Mouse (Mus musculus) kidney, adult 2 months (tissue): Measurements from ENCODE around the gene Arid1b. TPM values are rescaled to one million over a fixed set of nuclear protein-coding genes. Genes with fewer than 3 reads are reported as not detected.

ENCODE experiments used
- DNase-seq: peaks from one replicate; pipeline ENCODE4 v3.0.0; 2021
- H3K27ac ChIP-seq: fragments of 200-500 bp; 2 replicates; pipeline ENCODE4 v1.5.1; 2012; ENCODE audit warnings: low read depth, low read length, control low read depth, inconsistent platforms; ENCODE audit not compliant: insufficient read depth
- H3K27me3 ChIP-seq: fragments of 200-500 bp; replicated peaks from 2 replicates; pipeline ENCODE4 v1.6.1; 2012; ENCODE audit warnings: mild to moderate bottlenecking, moderate library complexity, low read length, inconsistent platforms; ENCODE audit not compliant: control insufficient read depth, insufficient read depth
- H3K36me3 ChIP-seq: fragments of 200-500 bp; 2 replicates; pipeline ENCODE4 v1.6.1; 2012; ENCODE audit warnings: mild to moderate bottlenecking, moderate library complexity, low read length, inconsistent platforms; ENCODE audit not compliant: control insufficient read depth, insufficient read depth
- H3K4me1 ChIP-seq: fragments of 200-500 bp; 2 replicates; pipeline ENCODE4 v1.6.1; 2011; ENCODE audit warnings: low read length; ENCODE audit not compliant: control insufficient read depth, insufficient read depth
- H3K4me3 ChIP-seq: fragments of 200-500 bp; 2 replicates; pipeline ENCODE4 v1.5.1; 2011; ENCODE audit warnings: mild to moderate bottlenecking, low read depth, low read length, control low read depth; ENCODE audit not compliant: insufficient read depth
- CTCF ChIP-seq: fragments of 200-500 bp; conservative IDR thresholded peaks from 2 replicates; pipeline ENCODE4 v1.5.1; 2011; ENCODE audit warnings: low read depth, mild to moderate bottlenecking, control low read depth, low read length, moderate library complexity, mixed read lengths; ENCODE audit not compliant: insufficient read depth, insufficient read length
- POLR2A ChIP-seq: fragments of 200-500 bp; IDR thresholded peaks from one replicate; pipeline ENCODE4 v1.6.1; 2011; ENCODE audit warnings: low read depth, low read length, control low read depth
- WGBS: fragments of 180-500 bp; shearing (Covaris S2); methylation state at CpG from one replicate; pipeline ENCODE4 v1.1.7; 2018; 5-methylcytosine and 5-hydroxymethylcytosine counted together
- polyA plus RNA-seq: library from polyadenylated mRNA; depleted of rRNA; stranded (reverse); fragments of >200 nt; gene quantifications from 2 replicates; pipeline ENCODE4 v1.2.3, GENCODE M21; 2012

Arid1b gene
- polyA plus RNA-seq, 1 experiment, result 20.6 TPM

GRCm38 (mm10) chr17:5202756-5203155 lies 208.6 kb downstream of the Arid1b start:
- no peak for DNase-seq
- WGBS, result 86% methylated on average over 5 of the region's 5 CpGs
- TF ChIP-seq CTCF (no peak), POLR2A (no peak)

GRCm38 (mm10) chr17:5203346-5204102 lies 209.4 kb downstream of the Arid1b start:
- TF ChIP-seq POLR2A (no peak), CTCF (no peak)
- no peaks in the 10 kb centered on the region for H3K36me3 ChIP-seq
- peaks cover 25% of the 10 kb centered on the region for H3K4me1 ChIP-seq
- WGBS, result 53% methylated on average over 10 of the region's 10 CpGs
- no peak overlapping the region for H3K27ac ChIP-seq
- H3K27me3 ChIP-seq, result no peaks in the 10 kb centered on the region
- no peak for DNase-seq
- H3K4me3 ChIP-seq, result no peak overlapping the region

More at GRCm38 (mm10) chr17:5202756-5203155, 208.6 kb downstream of the Arid1b start:
- no peak overlapping the region for H3K4me3 ChIP-seq
- peaks cover 25% of the 10 kb centered on the region for H3K4me1 ChIP-seq
- H3K27me3 ChIP-seq, result no peaks in the 10 kb centered on the region
- no peak overlapping the region for H3K27ac ChIP-seq
- H3K36me3 ChIP-seq, result no peaks in the 10 kb centered on the region

- 60% methylated on average over 9 of the region's 9 CpGs for WGBS
- Histone ChIP-seq H3K4me3 (no peak overlapping the region), H3K4me1 (peaks cover 25% of the 10 kb centered on the region), H3K27ac (no peak overlapping the region), H3K27me3 (no peaks in the 10 kb centered on the region), H3K36me3 (no peaks in the 10 kb centered on the region)
- peak; percentile 54 for DNase-seq
- TF ChIP-seq POLR2A (no peak), CTCF (no peak)
Observed at GRCm38 (mm10) chr17:5204103-5204665, 210.1 kb downstream of the Arid1b start.

- WGBS, result 23% methylated on average over 7 of the region's 7 CpGs
Observed at GRCm38 (mm10) chr17:5205163-5205581, 211.0 kb downstream of the Arid1b start.

GRCm38 (mm10) chr17:5206731-5207130 lies 212.6 kb downstream of the Arid1b start:
- no peak overlapping the region for H3K27ac ChIP-seq
- H3K27me3 ChIP-seq, result no peaks in the 10 kb centered on the region
- no peak overlapping the region for H3K4me3 ChIP-seq
- peak; percentile 83 for DNase-seq
- no peaks in the 10 kb centered on the region for H3K36me3 ChIP-seq
- H3K4me1 ChIP-seq, result peaks cover 27% of the 10 kb centered on the region
- TF ChIP-seq CTCF (no peak), POLR2A (no peak)
- 44% methylated on average over 9 of the region's 9 CpGs for WGBS

More at GRCm38 (mm10) chr17:5205163-5205581, 211.0 kb downstream of the Arid1b start:
- no peak overlapping the region for H3K27ac ChIP-seq
- H3K36me3 ChIP-seq, result no peaks in the 10 kb centered on the region
- peaks cover 25% of the 10 kb centered on the region for H3K4me1 ChIP-seq
- DNase-seq, result no peak
- H3K27me3 ChIP-seq, result no peaks in the 10 kb centered on the region
- H3K4me3 ChIP-seq, result no peak overlapping the region
- no peak for TF ChIP-seq POLR2A

- no peak overlapping the region for H3K4me3 ChIP-seq
- no peak for TF ChIP-seq CTCF
- no peak for TF ChIP-seq POLR2A
- H3K36me3 ChIP-seq, result no peaks in the 10 kb centered on the region
- no peak overlapping the region for H3K27ac ChIP-seq
- DNase-seq, result no peak
- no peaks in the 10 kb centered on the region for H3K27me3 ChIP-seq
- H3K4me1 ChIP-seq, result peaks cover 28% of the 10 kb centered on the region
- WGBS, result 89% methylated on average over 8 of the region's 8 CpGs
Observed at GRCm38 (mm10) chr17:5207881-5208280, 213.7 kb downstream of the Arid1b start.

GRCm38 (mm10) chr17:5208362-5208761 lies 214.2 kb downstream of the Arid1b start:
- Histone ChIP-seq H3K4me3 (no peak overlapping the region), H3K36me3 (no peaks in the 10 kb centered on the region), H3K27ac (no peak overlapping the region), H3K27me3 (no peaks in the 10 kb centered on the region), H3K4me1 (peaks cover 30% of the 10 kb centered on the region)
- 45% methylated on average over 3 of the region's 3 CpGs for WGBS
- no peak for DNase-seq
- TF ChIP-seq POLR2A, result no peak
- TF ChIP-seq CTCF, result no peak
